Mouse (Mus musculus) layer of hippocampus, postnatal 10 days (tissue): Measurements from ENCODE around the gene Zfp280d. TPM values are rescaled to one million over a fixed set of nuclear protein-coding genes. Genes with fewer than 3 reads are reported as not detected.
"Not testable (repeated sequence)": the region's sequence is repeated elsewhere in the genome, so short reads cannot be mapped to it uniquely, and the experiment has no call there.

Experiments used
- DNase-seq, 2 experiments: peaks; one replicate each; pipeline ENCODE4 v3.0.0; 2021; ENCODE audit warnings: low spot score in 2 of 2
- total RNA-seq, 2 experiments: library from RNA; stranded (reverse); gene quantifications; 2 replicates each; pipeline ENCODE4 v1.2.3; 2021

Zfp280d gene
- total RNA-seq, 2 experiments from 2014 or later: 49.3 to 60.5 TPM

GRCm38 (mm10) chr9:72372359-72372758, 97.7 kb downstream of the Zfp280d start:
- no peak for DNase-seq

GRCm38 (mm10) chr9:72374074-72374473, 99.4 kb downstream of the Zfp280d start:
- DNase-seq: no peak

GRCm38 (mm10) chr9:72374996-72375395, 100.3 kb downstream of the Zfp280d start:
- DNase-seq: no peak

GRCm38 (mm10) chr9:72375639-72376038, 101.0 kb downstream of the Zfp280d start:
- DNase-seq: no peak

- DNase-seq: no peak
Observed at GRCm38 (mm10) chr9:72385786-72386185, 111.1 kb downstream of the Zfp280d start.

GRCm38 (mm10) chr9:72388934-72389333, 114.3 kb downstream of the Zfp280d start:
- DNase-seq: no peak

- no peak for DNase-seq
Observed at GRCm38 (mm10) chr9:72389431-72390002, 114.9 kb downstream of the Zfp280d start.

- DNase-seq: no peak
Observed at GRCm38 (mm10) chr9:72390321-72391077, 115.8 kb downstream of the Zfp280d start.

- no peak for DNase-seq
Observed at GRCm38 (mm10) chr9:72392686-72393085, 118.0 kb downstream of the Zfp280d start.

- DNase-seq: peak in 1 of 2 experiments; percentile 17
Observed at GRCm38 (mm10) chr9:72393238-72393637, 118.6 kb downstream of the Zfp280d start.

GRCm38 (mm10) chr9:72393869-72394341, 119.2 kb downstream of the Zfp280d start:
- no peak for DNase-seq

- DNase-seq: no peak
Observed at GRCm38 (mm10) chr9:72400121-72400520, 125.5 kb downstream of the Zfp280d start.

- not testable (repeated sequence) for DNase-seq
Observed at GRCm38 (mm10) chr9:72401769-72402168, 127.1 kb downstream of the Zfp280d start.

- DNase-seq: no peak
Observed at GRCm38 (mm10) chr9:72403421-72403820, 128.8 kb downstream of the Zfp280d start.

GRCm38 (mm10) chr9:72404446-72404845, 129.8 kb downstream of the Zfp280d start:
- DNase-seq: no peak

GRCm38 (mm10) chr9:72404934-72405333, 130.3 kb downstream of the Zfp280d start:
- no peak for DNase-seq

- no peak for DNase-seq
Observed at GRCm38 (mm10) chr9:72405882-72406638, 131.4 kb downstream of the Zfp280d start.

GRCm38 (mm10) chr9:72408131-72408586, 133.5 kb downstream of the Zfp280d start:
- peak; percentile 83 to 85 for DNase-seq

GRCm38 (mm10) chr9:72409381-72410225, 134.9 kb downstream of the Zfp280d start:
- no peak for DNase-seq

- no peak for DNase-seq
Observed at GRCm38 (mm10) chr9:72411746-72412145, 137.1 kb downstream of the Zfp280d start.
